Mouse (Mus musculus) CH12.LX (cell line): ENCODE data around the gene Gm5089. TPM values are rescaled to one million over a fixed set of nuclear protein-coding genes. Genes with fewer than 3 reads are reported as not detected.

Experiments used
- DNase-seq: peaks from one replicate; pipeline ENCODE4 v3.0.0-alpha.2; 2013; ENCODE audit errors: extremely low read depth
- H3K27ac ChIP-seq: 2 replicates; pipeline ENCODE4 v1.5.1; 2012; ENCODE audit warnings: low read depth, mild to moderate bottlenecking, control low read depth, moderate library complexity; ENCODE audit not compliant: insufficient read depth
- H3K27me3 ChIP-seq: replicated peaks from 2 replicates; pipeline ENCODE3; 2012; ENCODE audit warnings: inconsistent platforms
- H3K36me3 ChIP-seq, 2 experiments: replicated peaks in 1 of 2; 2 replicates each; pipeline versions ENCODE3 to v1.6.1; 2012; ENCODE audit warnings: inconsistent platforms in 1 of 2, low read length in 1 of 2, mild to moderate bottlenecking in 1 of 2, mixed read lengths in 1 of 2, moderate library complexity in 1 of 2; ENCODE audit not compliant: control insufficient read depth in 1 of 2, insufficient read depth in 1 of 2
- H3K4me1 ChIP-seq, 2 experiments: 2 replicates each; pipeline ENCODE4 v1.6.1; 2012; ENCODE audit warnings: inconsistent platforms in 1 of 2, moderate library complexity in 1 of 2; ENCODE audit not compliant: insufficient read depth in 2 of 2, control insufficient read depth in 1 of 2
- H3K4me2 ChIP-seq: 2 replicates; pipeline ENCODE4 v1.6.1; 2012; ENCODE audit warnings: low read depth, mild to moderate bottlenecking, control low read depth; ENCODE audit not compliant: poor library complexity, insufficient read depth, severe bottlenecking
- H3K4me3 ChIP-seq, 3 experiments: fragments of 150-350 bp in 1 of 3; sonication (generic) in 1 of 3; replicated peaks in 1 of 3; 2 replicates each; pipeline versions ENCODE3 to v1.5.1; 2011 to 2012; ENCODE audit warnings: low read depth in 2 of 3, low read length in 2 of 3, mild to moderate bottlenecking in 2 of 3, moderate library complexity in 2 of 3, control low read depth in 1 of 3, improper control_type of control experiment in 1 of 3, inconsistent platforms in 1 of 3, mixed read lengths in 1 of 3; ENCODE audit not compliant: poor library complexity in 1 of 3
- H3K79me2 ChIP-seq: replicated peaks from 2 replicates; pipeline ENCODE4 v1.6.1; 2012; ENCODE audit warnings: mild to moderate bottlenecking, moderate library complexity; ENCODE audit not compliant: control insufficient read depth, poor library complexity, insufficient read depth, severe bottlenecking; ENCODE audit errors: extremely low read depth
- H3K9ac ChIP-seq: 2 replicates; pipeline ENCODE4 v1.6.1; 2012; ENCODE audit warnings: low read depth, mild to moderate bottlenecking, control low read depth, moderate library complexity; ENCODE audit not compliant: insufficient read depth
- H3K9me3 ChIP-seq: replicated peaks from 2 replicates; pipeline ENCODE3; 2012; ENCODE audit warnings: low read length, inconsistent platforms, mixed read lengths
- E2F4 ChIP-seq: IDR thresholded peaks from 2 replicates; pipeline ENCODE4 v1.6.1; 2011; ENCODE audit warnings: low read depth, low read length, improper control_type of control experiment; ENCODE audit not compliant: insufficient replicate concordance
- ELF1 ChIP-seq: IDR thresholded peaks from 2 replicates; pipeline ENCODE4 v1.6.1; 2014; ENCODE audit warnings: low read depth, mild to moderate bottlenecking, inconsistent platforms, low read length, improper control_type of control experiment
- EP300 ChIP-seq: IDR thresholded peaks from 2 replicates; pipeline ENCODE4 v1.6.1; 2011; ENCODE audit warnings: low read length, improper control_type of control experiment
- ETS1 ChIP-seq: conservative IDR thresholded peaks from 2 replicates; pipeline ENCODE4 v1.6.1; 2012; ENCODE audit warnings: low read depth, mild to moderate bottlenecking, inconsistent platforms, low read length, improper control_type of control experiment, moderate library complexity
- HCFC1 ChIP-seq: IDR thresholded peaks from 2 replicates; pipeline ENCODE4 v1.6.1; 2012; ENCODE audit warnings: low read depth, mild to moderate bottlenecking, inconsistent platforms, low read length, improper control_type of control experiment
- JUN ChIP-seq: IDR thresholded peaks from 2 replicates; pipeline ENCODE4 v1.6.1; 2011; ENCODE audit warnings: low read depth, mild to moderate bottlenecking, low read length, improper control_type of control experiment, moderate library complexity; ENCODE audit not compliant: insufficient read depth
- MXI1 ChIP-seq: IDR thresholded peaks from 2 replicates; pipeline ENCODE4 v1.6.1; 2011; ENCODE audit warnings: mild to moderate bottlenecking, low read depth, low read length, improper control_type of control experiment
- NELFE ChIP-seq: IDR thresholded peaks from 2 replicates; pipeline ENCODE4 v1.6.1; 2011; ENCODE audit warnings: low read depth, low read length, improper control_type of control experiment
- POLR2A ChIP-seq: IDR thresholded peaks from 2 replicates; pipeline ENCODE4 v1.6.1; 2011; ENCODE audit warnings: low read depth, mild to moderate bottlenecking, improper control_type of control experiment, low read length
- RAD21 ChIP-seq: IDR thresholded peaks from 2 replicates; pipeline ENCODE4 v1.6.1; 2011; ENCODE audit warnings: low read depth, mild to moderate bottlenecking, low read length, improper control_type of control experiment, moderate library complexity
- SIN3A ChIP-seq: IDR thresholded peaks from 2 replicates; pipeline ENCODE4 v1.6.1; 2012; ENCODE audit warnings: low read length, improper control_type of control experiment, inconsistent platforms
- UBTF ChIP-seq: IDR thresholded peaks from 2 replicates; pipeline ENCODE4 v1.6.1; 2012; ENCODE audit warnings: low read depth, mild to moderate bottlenecking, inconsistent platforms, low read length, improper control_type of control experiment, moderate library complexity
- USF1 ChIP-seq: IDR thresholded peaks from 2 replicates; pipeline ENCODE4 v1.6.1; 2014; ENCODE audit warnings: low read depth, mild to moderate bottlenecking, inconsistent platforms, low read length, improper control_type of control experiment
- ZNF384 ChIP-seq: IDR thresholded peaks from 2 replicates; pipeline ENCODE4 v1.6.1; 2012; ENCODE audit warnings: low read depth, low read length, improper control_type of control experiment, inconsistent platforms
- dilution Hi-C: fragments of 300-500 bp; cut with MboI; formaldehyde crosslinking; loops from 2 replicates; pipeline ENCODE4 v1.14.3; 2020; ENCODE audit warnings: low sequenced_read_pairs; ENCODE audit not compliant: extremely low pct_unique_long_range_greater_than_20kb, extremely low pct_ligation_motif_present
- in situ Hi-C: fragments of 300-500 bp; cut with MboI; formaldehyde crosslinking; loops from 3 replicates; pipeline ENCODE4 v1.14.3; 2019; ENCODE audit warnings: low sequenced_read_pairs, low pct_ligation_motif_present, low pct_unique_long_range_greater_than_20kb, mixed read lengths
- polyA plus RNA-seq: library from polyadenylated mRNA; unstranded; fragments of >175 nt; gene quantifications from 2 replicates; pipeline ENCODE4 v1.2.1, GENCODE M21; 2012; ENCODE audit warnings: low read depth; ENCODE audit not compliant: insufficient read length
- total RNA-seq, 2 experiments: library from RNA; depleted of rRNA; stranded (reverse); fragments of 300-350 nt in 1 of 2; fragments of >200 nt in 1 of 2; gene quantifications; 2 replicates each; pipeline ENCODE4 v1.2.3; 2012 to 2014

Gm5089 gene
- total and polyA plus RNA-seq, 3 experiments, result not detected

GRCm38 (mm10) chr14:122475557-122476040 is 24.7 kb upstream of the Gm5089 start:
- no peaks in the 10 kb centered on the region for H3K36me3 ChIP-seq
- no peaks in the 10 kb centered on the region for H3K4me1 ChIP-seq
- H3K4me2 ChIP-seq, result no peak overlapping the region
- TF ChIP-seq ELF1 (no peak), UBTF (no peak), NELFE (no peak), SIN3A (no peak), JUN (no peak), USF1 (no peak), ETS1 (no peak), POLR2A (no peak), HCFC1 (no peak), ZNF384 (no peak), RAD21 (no peak), EP300 (no peak), E2F4 (no peak)
- dilution Hi-C loops, result no loop called here
- no peaks in the 10 kb centered on the region for H3K79me2 ChIP-seq
- in situ Hi-C loops, result no loop called here
- no peak overlapping the region for H3K27ac ChIP-seq
- H3K4me3 ChIP-seq, result no peak overlapping the region
- H3K9ac ChIP-seq, result no peak overlapping the region
- peaks cover 31% of the 10 kb centered on the region for H3K9me3 ChIP-seq
- no peak for DNase-seq
- no peaks in the 10 kb centered on the region for H3K27me3 ChIP-seq

GRCm38 (mm10) chr14:122474891-122475556 is 24.1 kb upstream of the Gm5089 start, which contains the start of gene Zic2:
TSS of gene Zic2 (plus strand) at chr14:122475435.
- H3K9ac ChIP-seq, result no peak within 1 kb of the TSS

More at GRCm38 (mm10) chr14:122474891-122475556, 24.1 kb upstream of the Gm5089 start, which contains the start of gene Zic2:
- no peaks in the 10 kb centered on the region for H3K79me2 ChIP-seq
- H3K36me3 ChIP-seq, result no peaks in the 10 kb centered on the region
- in situ Hi-C loops (no loop called here), dilution Hi-C loops (no loop called here)
- TF ChIP-seq MXI1, result no peak
- no peaks in the 10 kb centered on the region for H3K4me1 ChIP-seq
- no peak within 1 kb of the TSS for H3K27ac ChIP-seq
- no peak for DNase-seq
- no peak within 1 kb of the TSS for H3K4me2 ChIP-seq
- no peak within 1 kb of the TSS for H3K4me3 ChIP-seq
- peaks cover 31% of the 10 kb centered on the region for H3K9me3 ChIP-seq
- no peaks in the 10 kb centered on the region for H3K27me3 ChIP-seq
